Mouse (Mus musculus) heart, adult 9 months (tissue): ENCODE measurements around the gene Pkn1.

Experiments
- DNase-seq, 2 experiments: peaks; one replicate each; pipeline ENCODE4 v3.0.0; 2022; ENCODE audit warnings: low spot score in 2 of 2

Pkn1 gene

DNA sequence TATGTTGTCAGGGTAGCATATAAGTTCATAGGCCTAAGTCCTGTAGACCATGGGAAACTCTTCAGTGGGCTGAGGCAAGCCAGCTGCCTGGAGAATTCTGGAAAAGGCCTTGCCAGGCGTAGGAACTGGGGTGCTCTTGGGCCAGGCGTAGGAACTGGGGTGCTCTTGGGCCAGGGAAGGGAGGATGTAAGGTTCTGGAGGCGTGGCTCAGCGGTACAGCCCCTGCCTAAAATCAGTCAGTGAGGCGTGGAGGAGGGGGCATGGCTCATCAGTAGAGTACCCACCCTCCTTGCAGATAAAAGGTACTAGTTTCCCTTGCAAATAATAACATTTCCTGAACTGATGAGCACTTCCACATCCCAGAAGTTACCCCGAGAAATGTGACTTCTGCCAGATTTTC is 44.3 kb downstream of the Pkn1 start:
- no peak for DNase-seq

DNA sequence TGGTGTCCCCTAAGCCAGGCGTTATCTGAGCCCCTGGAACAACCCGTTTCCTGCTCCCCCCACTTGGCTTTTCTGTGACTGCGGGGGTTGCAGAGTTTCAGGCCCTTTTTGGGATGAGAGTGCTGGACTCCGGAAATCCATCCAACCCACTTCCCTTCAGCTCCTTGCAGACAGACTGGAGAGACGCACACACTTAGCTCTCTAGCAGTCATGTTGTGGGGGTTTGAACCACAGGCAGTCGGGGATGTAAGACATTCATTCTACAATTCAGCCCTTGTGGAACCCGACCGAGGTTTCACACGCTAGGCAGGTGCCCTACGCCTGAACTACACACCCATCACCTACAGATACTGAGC is 45.3 kb downstream of the Pkn1 start:
- peak in 1 of 2 experiments; percentile 41 for DNase-seq

DNA sequence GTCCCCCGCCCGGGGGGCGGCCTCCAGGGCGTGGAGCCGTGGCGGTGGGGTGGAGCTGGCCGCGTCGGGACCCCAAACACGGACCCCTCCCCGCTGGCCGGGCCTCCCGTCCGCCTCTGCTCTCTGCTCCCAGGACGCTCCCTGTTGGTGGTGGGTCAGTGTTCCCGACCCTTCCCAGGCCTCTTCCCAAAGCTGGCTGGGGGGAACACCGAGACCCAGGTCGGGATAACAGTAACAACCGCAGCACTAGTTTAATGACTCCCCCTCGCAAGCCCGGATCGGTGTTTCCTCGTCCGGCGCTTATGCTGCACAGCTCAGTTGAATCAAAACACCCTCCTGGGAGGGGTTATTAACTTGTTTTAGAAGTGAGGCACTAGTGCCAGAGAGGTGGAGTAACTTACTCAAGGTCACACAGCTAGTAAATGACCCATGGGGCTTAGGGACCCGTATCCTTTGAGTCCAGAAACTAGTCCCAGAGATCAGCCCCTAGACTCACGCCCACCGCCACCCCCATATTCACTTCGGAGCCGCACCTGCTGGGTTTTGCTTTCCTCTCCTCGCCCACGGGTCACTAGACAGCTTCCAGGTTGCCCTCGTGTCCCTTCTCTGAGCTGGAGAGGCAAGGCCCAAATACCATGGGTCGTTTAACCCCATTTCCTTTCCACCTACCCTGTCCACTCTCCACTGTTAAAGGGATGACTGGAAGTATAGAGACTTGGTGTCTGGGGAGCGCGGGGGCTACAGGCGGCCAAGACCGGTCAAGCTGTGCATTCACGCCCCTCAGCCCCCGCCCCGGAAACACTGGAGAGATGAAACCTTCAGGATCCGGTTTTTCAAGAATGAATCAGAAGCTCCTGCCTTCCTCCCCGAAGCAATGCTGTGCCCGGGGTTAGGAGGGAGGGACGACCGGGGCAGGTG is 46.0 kb downstream of the Pkn1 start:
- no peak for DNase-seq

DNA sequence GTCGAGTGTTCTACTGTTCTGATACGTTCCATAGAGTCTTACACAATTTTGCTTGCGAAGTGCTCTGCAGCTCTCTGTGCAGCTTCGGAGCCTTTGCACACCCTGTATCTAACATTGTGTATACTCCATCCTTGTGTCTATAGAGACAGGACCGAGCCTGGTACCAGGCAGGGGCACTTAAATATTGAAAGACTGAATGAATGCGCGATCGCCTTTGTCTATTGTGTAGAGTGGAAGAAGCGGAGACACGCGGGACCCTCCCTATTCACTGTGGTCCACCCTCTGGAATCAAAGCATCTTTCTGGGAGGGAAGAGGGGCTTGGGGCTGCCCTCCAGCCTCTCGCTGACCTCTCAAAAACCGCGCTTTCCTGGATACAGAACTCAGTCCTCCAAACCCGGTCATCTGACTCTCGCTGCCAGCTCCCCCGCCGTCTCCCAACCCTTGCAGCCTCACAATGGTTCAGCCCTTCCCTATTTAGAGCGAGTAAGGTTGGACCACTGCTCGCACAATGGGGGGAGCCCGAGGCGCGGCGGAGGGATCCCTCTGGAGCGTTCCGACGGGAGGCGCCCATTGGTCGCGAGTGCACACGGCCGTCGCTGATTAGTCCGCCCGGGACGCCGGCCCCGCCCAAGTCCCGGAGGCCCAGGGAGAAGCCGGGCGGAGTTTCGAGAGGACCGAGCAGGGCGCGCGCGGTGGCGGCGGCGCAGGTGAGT is 46.8 kb downstream of the Pkn1 start, which contains the start of gene Gipc1:
Gene Gipc1 (plus strand): TSS at position 648 of the 714 bp plus-strand sequence.
- peak; percentile 97 to 98 for DNase-seq

DNA sequence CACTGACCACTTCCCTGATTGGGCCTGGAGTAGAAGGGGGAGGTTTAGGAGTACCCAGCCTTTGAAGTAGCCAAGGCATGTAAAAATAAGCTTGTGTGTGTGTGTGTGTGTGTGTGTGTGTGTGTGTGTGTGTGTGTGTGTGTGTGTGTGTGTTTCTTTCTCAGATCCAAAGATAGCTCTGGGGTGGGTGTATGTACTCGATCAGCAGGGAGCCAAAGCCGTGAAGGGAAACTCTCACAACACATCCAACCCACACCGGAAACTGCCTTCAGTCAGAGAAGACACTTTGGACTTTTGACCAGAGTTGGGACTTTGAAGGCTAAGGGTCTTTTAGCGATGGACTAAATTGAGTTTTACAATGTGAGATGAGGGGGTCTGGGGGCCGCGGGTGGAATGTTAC is 49.3 kb downstream of the Pkn1 start:
- no peak for DNase-seq

DNA sequence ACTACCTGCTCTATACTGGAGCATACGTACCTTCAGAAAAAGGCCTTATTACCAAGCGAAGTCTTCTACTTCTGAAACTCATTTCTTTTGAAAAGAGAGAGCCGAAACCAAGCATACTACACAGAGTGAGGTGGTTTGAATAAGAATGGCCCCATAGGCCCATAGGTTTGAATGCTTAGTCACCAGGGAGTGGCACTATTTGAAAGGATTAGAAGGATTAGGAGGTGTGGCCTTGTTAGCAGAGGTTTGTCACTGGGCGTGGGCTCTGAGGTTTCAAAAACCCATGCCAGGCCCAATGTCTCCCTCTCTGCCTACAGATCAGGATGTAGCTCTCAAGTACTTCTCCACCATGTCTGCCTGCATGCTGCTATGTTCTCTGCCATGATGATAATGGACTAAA is 50.9 kb downstream of the Pkn1 start:
- DNase-seq = no peak

GRCm38 (mm10) chr8:83647511-83647910 is 51.5 kb downstream of the Pkn1 start:
- DNase-seq = no peak

DNA sequence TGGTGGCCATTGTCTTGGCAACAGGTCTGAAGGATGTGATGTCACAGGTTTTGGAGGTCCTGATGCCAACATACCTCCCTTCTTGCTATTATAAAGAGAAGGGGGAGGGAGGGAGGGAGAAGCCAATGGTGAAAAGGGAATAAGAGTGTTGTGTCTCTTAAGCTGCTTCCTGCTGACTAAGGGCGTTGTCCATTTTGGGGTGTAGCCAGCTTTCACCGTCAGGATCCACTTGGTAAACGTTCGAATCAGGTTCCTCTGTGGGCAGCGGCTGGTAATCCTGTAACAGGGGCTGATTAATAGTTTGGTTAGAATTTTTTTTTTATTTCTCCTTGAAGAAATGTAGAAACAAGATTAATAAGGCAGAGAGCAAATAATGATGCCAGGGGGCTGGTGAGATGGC is 59.3 kb downstream of the Pkn1 start:
- DNase-seq = no peak

DNA sequence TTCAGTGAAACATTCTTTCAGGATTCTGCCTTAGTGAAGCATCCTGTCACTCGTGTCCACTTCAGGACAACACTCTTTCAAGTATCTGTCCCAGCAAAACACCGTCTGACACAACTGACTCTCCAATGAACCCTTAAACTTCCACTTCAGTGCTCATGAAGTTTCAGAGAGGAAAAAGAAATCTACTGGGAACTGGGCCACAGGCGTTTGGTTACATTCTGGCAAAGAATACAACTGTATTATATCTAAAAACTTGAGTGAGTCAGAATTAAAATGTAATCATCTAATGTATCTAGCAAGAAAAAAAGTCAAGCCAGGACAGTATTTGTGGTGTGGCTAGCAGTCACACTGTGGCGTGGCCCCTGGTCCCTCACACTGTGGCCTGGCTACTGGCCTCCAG is 60.1 kb downstream of the Pkn1 start:
- DNase-seq = no peak

GRCm38 (mm10) chr8:83632083-83632707 is 66.8 kb downstream of the Pkn1 start:
- DNase-seq = no peak

- no peak for DNase-seq
Measured at GRCm38 (mm10) chr8:83625676-83626299, 73.2 kb downstream of the Pkn1 start.

DNA sequence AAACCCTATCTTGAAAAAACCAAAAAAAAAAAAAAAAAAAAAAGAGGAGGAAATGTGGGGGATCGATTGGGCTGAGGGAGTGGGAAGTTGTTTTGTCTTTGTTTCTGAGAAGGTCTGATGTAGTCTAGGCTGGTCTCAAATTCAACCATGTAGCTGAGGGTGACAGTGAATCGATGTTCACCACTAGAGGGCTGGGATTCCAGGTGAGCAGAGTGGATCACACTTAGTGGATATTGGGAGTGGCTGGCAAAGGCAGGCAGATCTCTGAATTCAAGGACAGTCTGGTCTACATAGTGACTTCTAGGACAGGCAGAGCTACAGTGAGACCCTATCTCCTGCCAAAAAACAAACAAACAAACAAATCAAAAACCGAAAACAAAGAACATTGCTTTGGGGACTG is 74.2 kb downstream of the Pkn1 start:
- no peak for DNase-seq

DNA sequence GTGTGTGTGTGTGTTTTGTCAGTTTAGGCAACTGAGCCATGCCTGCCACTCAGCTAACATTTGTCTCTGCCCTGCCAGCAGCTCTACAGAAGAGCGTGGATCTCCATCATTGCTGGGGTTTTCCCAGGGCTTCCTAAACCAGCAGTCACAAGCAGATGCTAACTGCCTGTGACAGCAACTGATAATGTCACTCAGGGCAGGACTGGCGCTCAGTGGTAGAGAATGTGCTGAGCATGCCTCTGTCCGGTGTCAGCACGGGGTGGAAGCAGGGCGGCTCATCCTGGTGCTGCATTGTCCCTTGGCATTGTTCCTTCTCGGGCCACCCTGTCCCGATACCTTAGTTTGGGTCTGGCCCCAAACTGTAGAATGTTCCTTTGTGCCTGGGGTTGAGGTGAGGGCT is 75.4 kb downstream of the Pkn1 start:
- DNase-seq = no peak

DNA sequence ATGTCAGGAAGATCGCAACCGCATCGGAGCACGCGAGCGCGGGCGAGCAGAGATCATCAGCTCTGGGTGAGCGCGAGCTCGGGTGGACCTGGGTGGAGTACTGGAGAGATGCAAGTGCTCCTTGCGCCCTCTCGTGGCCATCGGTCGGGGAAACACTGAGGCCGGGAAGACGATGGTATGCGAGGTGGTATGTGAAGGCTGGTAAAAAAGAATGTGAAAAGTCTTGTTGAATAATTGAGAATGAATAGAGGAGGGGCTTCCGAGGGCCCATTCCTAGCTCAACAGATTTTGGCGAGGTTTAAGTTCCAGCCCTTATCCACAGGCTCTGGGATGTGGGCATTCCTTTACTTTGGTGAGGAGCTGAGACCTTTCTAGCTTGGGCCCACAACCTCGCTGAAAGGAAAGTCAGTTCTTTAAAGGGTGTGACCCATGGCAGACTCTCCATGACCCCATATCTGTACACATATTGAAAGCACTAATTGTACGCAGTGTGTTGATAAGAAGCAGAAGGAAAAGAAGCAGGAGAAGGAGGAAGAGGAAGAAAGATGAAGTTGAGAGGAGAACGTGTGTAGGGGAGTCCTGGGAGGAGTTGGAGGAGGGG is 76.5 kb downstream of the Pkn1 start:
- peak; percentile 55 to 77 for DNase-seq

GRCm38 (mm10) chr8:83621691-83622388 is 77.1 kb downstream of the Pkn1 start:
- DNase-seq = no peak

- no peak for DNase-seq
Measured at GRCm38 (mm10) chr8:83619568-83620285, 79.3 kb downstream of the Pkn1 start.

DNA sequence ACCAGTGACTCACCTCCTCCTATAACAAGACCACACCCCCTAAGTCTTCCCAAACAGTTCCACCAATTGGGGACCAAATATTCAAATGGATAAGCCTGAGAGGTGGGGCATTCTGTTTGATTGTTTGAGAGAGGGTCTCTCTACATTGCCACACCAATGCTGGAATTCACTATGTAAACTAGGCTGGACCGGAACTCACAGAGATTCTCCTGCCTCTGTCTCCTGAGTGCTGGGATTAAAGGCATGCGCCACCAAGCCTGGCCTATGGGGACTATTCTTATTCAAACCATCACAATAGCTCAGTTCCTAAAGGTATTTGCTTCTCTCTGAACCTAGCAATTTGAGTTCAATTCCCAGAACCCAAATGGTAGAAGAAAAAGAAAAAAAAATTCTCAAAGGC is 80.4 kb downstream of the Pkn1 start:
- no peak for DNase-seq

DNA sequence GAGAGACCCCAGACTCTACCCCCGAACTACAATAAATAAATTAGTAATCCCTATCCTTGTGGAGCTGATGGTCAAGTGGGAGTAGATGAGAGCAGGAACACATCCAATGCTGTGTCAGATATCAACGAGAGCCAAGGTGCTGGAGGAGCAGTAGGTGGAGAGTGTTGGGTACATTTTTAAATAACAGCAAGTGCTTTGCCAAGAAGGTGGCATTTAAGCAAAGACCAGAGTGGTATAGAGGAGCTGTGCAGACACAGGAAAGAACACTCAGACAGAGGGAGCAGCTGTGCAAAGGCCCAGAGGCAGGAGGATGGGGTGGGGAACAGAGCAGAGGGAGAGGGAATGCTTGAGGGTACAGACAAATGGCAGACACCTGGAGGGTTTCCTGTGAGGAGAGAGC is 81.9 kb downstream of the Pkn1 start:
- DNase-seq = no peak

DNA sequence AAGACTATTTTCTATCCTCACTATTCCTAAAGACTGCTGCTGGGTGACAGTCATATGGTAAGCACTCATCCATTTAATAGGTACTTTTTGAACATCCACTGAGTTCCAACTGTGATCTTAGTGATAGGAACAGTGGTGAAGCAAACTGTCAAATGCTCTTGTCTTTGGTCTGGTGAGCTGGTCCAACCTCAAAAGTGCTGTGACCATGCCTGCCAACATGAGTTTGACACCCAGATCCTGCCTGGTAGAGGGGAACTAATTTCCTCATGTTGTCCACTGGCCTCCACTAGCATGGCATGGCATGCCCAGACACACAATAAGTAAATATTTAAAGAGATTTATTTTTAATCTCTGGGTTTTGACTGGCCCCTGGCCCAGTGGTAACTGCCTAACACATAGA is 82.4 kb downstream of the Pkn1 start:
- DNase-seq = no peak
